Mouse (Mus musculus) limb, embryonic 14.5 days (tissue): ENCODE data around the gene Adss. TPM values are rescaled to one million over a fixed set of nuclear protein-coding genes. Genes with fewer than 3 reads are reported as not detected.

ENCODE experiments used
- ATAC-seq: fragments of 200-750 bp; cut with Nextera tagmentation; 2 replicates; pipeline ENCODE4 v1.8.0; 2017; ENCODE audit warnings: low read depth, moderate number of reproducible peaks, moderate TSS enrichment; ENCODE audit not compliant: low FRiP score
- DNase-seq: peaks from one replicate; pipeline ENCODE4 v3.0.0-alpha.2; 2015; ENCODE audit warnings: low spot score
- H3K27ac ChIP-seq: fragments of 300-500 bp; sonication (generic); replicated peaks from 2 replicates; pipeline ENCODE4 v1.5.1; 2014; ENCODE audit warnings: low read depth, mild to moderate bottlenecking, low read length, moderate library complexity, mixed read lengths
- H3K27me3 ChIP-seq: fragments of 300-500 bp; sonication (generic); 2 replicates; pipeline ENCODE4 v1.6.1; 2014; ENCODE audit warnings: low read length, mixed read lengths; ENCODE audit not compliant: control insufficient read depth, insufficient read depth
- H3K36me3 ChIP-seq: fragments of 300-500 bp; sonication (generic); 2 replicates; pipeline ENCODE4 v1.6.1; 2014; ENCODE audit warnings: mild to moderate bottlenecking, low read length, moderate library complexity, mixed read lengths; ENCODE audit not compliant: control insufficient read depth, insufficient read depth
- H3K4me1 ChIP-seq: fragments of 300-500 bp; sonication (generic); 2 replicates; pipeline ENCODE4 v1.6.1; 2014; ENCODE audit warnings: antibody characterized with exemption, low read length, mixed read lengths; ENCODE audit not compliant: control insufficient read depth, insufficient read depth
- H3K4me2 ChIP-seq: fragments of 300-500 bp; sonication (generic); replicated peaks from 2 replicates; pipeline ENCODE4 v1.6.1; 2014; ENCODE audit warnings: low read depth, mild to moderate bottlenecking, low read length, moderate library complexity; ENCODE audit not compliant: severe bottlenecking
- H3K4me3 ChIP-seq: fragments of 300-500 bp; sonication (generic); replicated peaks from 2 replicates; pipeline ENCODE4 v1.5.1; 2014; ENCODE audit warnings: low read length
- H3K9ac ChIP-seq: fragments of 300-500 bp; sonication (generic); 2 replicates; pipeline ENCODE4 v1.6.1; 2014; ENCODE audit warnings: mild to moderate bottlenecking, low read depth, low read length, moderate library complexity; ENCODE audit not compliant: severe bottlenecking
- H3K9me3 ChIP-seq: fragments of 300-500 bp; sonication (generic); 2 replicates; pipeline ENCODE4 v1.6.1; 2016; ENCODE audit warnings: low read length; ENCODE audit not compliant: control insufficient read depth
- POLR2A ChIP-seq: fragments of 200-500 bp; IDR thresholded peaks from 2 replicates; pipeline ENCODE4 v1.8.0; 2012; ENCODE audit warnings: inconsistent platforms, mild to moderate bottlenecking, moderate library complexity, borderline replicate concordance; ENCODE audit not compliant: insufficient read depth, insufficient read length; ENCODE audit errors: extremely low read depth
- WGBS: fragments of 180-500 bp; shearing (Covaris S2); extraction: QIAGEN DNeasy Blood & Tissue Kit; methylation state at CpG from one replicate; pipeline ENCODE4 v1.1.7; 2014; 5-methylcytosine and 5-hydroxymethylcytosine counted together
- polyA plus RNA-seq, 2 experiments: library from polyadenylated mRNA; depleted of rRNA in 1 of 2; stranded (reverse) in 1 of 2; unstranded in 1 of 2; fragments of >200 nt; fragmentation: Nextera tagmentation in 1 of 2; extraction: Ambion mirVana in 1 of 2; gene quantifications; 2 replicates each; pipeline versions ENCODE4 v1.2.1 to v1.2.3; 2012 to 2014

Adss gene
- polyA plus RNA-seq, 2 experiments = 40.0 to 50.1 TPM

GRCm38 (mm10) chr1:177717057-177717835 lies 79.1 kb downstream of the Adss start:
- ATAC-seq = no peak
- TF ChIP-seq POLR2A = no peak
- H3K4me1 ChIP-seq = no peaks in the 10 kb centered on the region

GRCm38 (mm10) chr1:177716448-177716847 lies 79.9 kb downstream of the Adss start:
- no peak overlapping the region for H3K4me2 ChIP-seq
- WGBS = 75% methylated on average over 3 of the region's 3 CpGs
- ATAC-seq (no peak), DNase-seq (no peak)
- H3K36me3 ChIP-seq = no peaks in the 10 kb centered on the region
- H3K4me1 ChIP-seq = no peaks in the 10 kb centered on the region
- H3K9ac ChIP-seq = no peak overlapping the region
- no peak overlapping the region for H3K27ac ChIP-seq
- no peak overlapping the region for H3K4me3 ChIP-seq
- no peaks in the 10 kb centered on the region for H3K27me3 ChIP-seq
- TF ChIP-seq POLR2A = no peak
- no peaks in the 10 kb centered on the region for H3K9me3 ChIP-seq

More at GRCm38 (mm10) chr1:177717057-177717835, 79.1 kb downstream of the Adss start:
- WGBS = 69% methylated on average over 7 of the region's 7 CpGs
- Histone ChIP-seq H3K4me3 (no peak overlapping the region), H3K27me3 (no peaks in the 10 kb centered on the region), H3K9ac (no peak overlapping the region), H3K9me3 (no peaks in the 10 kb centered on the region), H3K4me2 (no peak overlapping the region), H3K36me3 (no peaks in the 10 kb centered on the region), H3K27ac (no peak overlapping the region)
- DNase-seq = peak; percentile 25

GRCm38 (mm10) chr1:177714397-177715012 lies 81.8 kb downstream of the Adss start:
- no peak overlapping the region for H3K4me2 ChIP-seq
- DNase-seq = no peak
- no peaks in the 10 kb centered on the region for H3K9me3 ChIP-seq
- WGBS = 85% methylated on average over 5 of the region's 5 CpGs
- no peaks in the 10 kb centered on the region for H3K36me3 ChIP-seq
- H3K4me1 ChIP-seq = no peaks in the 10 kb centered on the region
- ATAC-seq = no peak
- H3K27ac ChIP-seq = no peak overlapping the region
- H3K9ac ChIP-seq = no peak overlapping the region
- H3K4me3 ChIP-seq = no peak overlapping the region
- no peak for TF ChIP-seq POLR2A
- H3K27me3 ChIP-seq = no peaks in the 10 kb centered on the region

GRCm38 (mm10) chr1:177713635-177714396 lies 82.5 kb downstream of the Adss start:
- Histone ChIP-seq H3K9ac (no peak overlapping the region), H3K27ac (no peak overlapping the region), H3K9me3 (no peaks in the 10 kb centered on the region), H3K36me3 (no peaks in the 10 kb centered on the region), H3K27me3 (no peaks in the 10 kb centered on the region), H3K4me3 (no peak overlapping the region), H3K4me1 (no peaks in the 10 kb centered on the region), H3K4me2 (no peak overlapping the region)
- DNase-seq = no peak
- no peak for ATAC-seq
- WGBS = 78% methylated on average over 3 of the region's 3 CpGs
- no peak for TF ChIP-seq POLR2A

Other genes starting within 250 kb of the Adss start
- gene 1700016C15Rik, start 66.7 kb downstream of the Adss start, polyA plus RNA-seq (2012; rRNA removed) = not detected in 2 replicates
- not detected in 2 replicates for gene 1700016C15Rik, start 66.7 kb downstream of the Adss start, polyA plus RNA-seq (2014; fragmentation: Nextera tagmentation; extraction: Ambion mirVana)
- gene Catspere2, start 186.9 kb upstream of the Adss start, polyA plus RNA-seq (2012; rRNA removed) = 0.31 and 0.53 TPM in 2 replicates
- gene Catspere2, start 186.9 kb upstream of the Adss start, polyA plus RNA-seq (2014; fragmentation: Nextera tagmentation; extraction: Ambion mirVana) = 0.28 and 0.50 TPM in 2 replicates